Mouse (Mus musculus): ENCODE data around the gene Rep15. TPM values are rescaled to one million over a fixed set of nuclear protein-coding genes. Genes with fewer than 3 reads are reported as not detected.

The Rep15 gene
- 0.95 and 1.6 TPM in 2 replicates for total RNA-seq (2021)
- long read RNA-seq, partial matches to known transcripts = 0 of 1 reads
- long read RNA-seq, other reads (novel, unspliced or antisense) = 0 of 1 reads

- DNase-seq = no peak
These were observed at the start of gene Rep15 for GRCm38 (mm10) chr6:147032303-147032925. Rep15 (plus strand) TSS chr6:147032584.

DNA sequence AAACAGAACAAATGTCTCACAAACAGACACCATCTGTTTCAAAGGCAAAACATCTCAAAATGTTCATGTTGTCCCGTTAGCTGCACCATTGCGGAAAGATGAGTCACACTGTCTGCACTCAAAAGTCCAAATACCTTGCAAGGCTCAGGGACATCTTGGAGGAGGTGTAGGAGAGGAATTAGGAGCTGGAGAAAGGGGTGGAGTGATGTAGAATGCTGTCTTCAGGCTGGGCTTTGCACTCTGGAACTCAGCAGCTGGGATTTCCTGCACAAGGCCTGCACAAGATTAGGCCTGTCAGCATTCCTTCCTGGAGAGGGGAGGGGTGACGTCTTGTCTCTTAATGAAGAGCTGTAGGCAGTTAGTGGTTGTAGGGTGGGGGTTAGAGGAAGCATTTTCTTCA is 47.8 kb upstream of the Rep15 start:
- no peak for DNase-seq

DNA sequence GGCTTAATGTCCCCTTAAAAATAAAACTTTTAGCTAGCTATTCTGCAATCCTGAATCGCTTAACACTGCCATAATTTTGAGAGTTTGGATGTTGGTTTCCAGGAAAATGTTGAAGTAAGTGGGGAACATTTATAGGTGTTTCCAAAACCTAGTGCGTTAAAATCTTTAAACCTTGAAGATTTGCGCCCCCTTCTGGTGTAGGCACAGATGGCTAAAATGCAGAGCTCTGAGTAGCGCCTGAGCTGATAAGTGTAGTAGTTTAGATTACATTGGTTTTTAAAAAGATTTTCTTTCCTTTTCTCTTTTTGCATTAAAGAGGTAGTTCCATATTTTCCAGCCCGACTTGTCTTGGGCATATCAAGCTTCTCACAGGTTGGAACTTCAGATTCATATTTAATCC is 38.1 kb upstream of the Rep15 start:
- DNase-seq = peak; percentile 54

GRCm38 (mm10) chr6:146995391-146995790 is 37.0 kb upstream of the Rep15 start:
- no peak for DNase-seq

GRCm38 (mm10) chr6:146995878-146996277 is 36.5 kb upstream of the Rep15 start:
- DNase-seq = no peak

DNA sequence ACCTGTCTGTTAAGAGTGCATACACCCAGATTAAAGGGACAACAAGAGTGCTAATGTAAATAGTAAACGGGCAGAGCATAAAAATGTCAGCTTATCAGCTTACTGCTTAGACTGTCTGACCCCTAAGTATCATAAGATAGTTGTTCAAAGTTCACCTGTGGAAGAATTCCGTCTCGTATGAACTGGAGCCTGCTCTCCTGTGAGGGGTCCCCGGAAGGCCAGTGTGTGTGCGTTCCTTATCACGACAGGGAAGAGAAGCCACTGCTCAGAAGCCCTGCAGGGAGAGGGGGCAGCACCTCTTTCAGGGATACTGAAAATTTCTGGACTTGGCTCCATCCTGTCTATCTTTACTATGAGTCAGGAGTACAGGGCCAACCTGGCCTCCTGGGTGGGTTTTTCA is 35.4 kb upstream of the Rep15 start:
- DNase-seq = no peak

GRCm38 (mm10) chr6:146998710-146999109 is 33.7 kb upstream of the Rep15 start:
- no peak for DNase-seq

DNA sequence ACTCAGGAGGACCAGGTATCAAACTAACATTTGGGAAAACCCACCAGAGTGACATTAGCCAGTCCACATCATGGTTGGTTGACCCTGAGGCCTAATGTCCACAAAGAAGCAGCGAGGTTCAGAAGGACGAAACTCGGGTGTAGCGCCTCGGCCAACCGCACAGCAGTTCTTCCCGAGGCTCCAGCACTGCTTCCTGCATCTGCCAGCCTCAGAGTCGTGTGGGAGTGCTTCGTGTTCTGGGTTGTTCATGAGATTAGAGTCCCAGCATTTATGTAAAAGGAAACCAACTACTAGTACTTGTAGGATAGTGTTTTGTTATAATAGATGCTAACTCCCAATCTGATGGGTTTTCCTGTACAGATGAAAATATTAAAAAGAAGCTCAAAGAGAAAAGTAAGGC is 33.1 kb upstream of the Rep15 start:
- DNase-seq = no peak

- no peak for DNase-seq
These were observed 32.6 kb upstream of the Rep15 start for GRCm38 (mm10) chr6:146999755-147000154.

- peak; percentile 57 for DNase-seq
These were observed 24.2 kb upstream of the Rep15 start for GRCm38 (mm10) chr6:147008148-147008547.

DNA sequence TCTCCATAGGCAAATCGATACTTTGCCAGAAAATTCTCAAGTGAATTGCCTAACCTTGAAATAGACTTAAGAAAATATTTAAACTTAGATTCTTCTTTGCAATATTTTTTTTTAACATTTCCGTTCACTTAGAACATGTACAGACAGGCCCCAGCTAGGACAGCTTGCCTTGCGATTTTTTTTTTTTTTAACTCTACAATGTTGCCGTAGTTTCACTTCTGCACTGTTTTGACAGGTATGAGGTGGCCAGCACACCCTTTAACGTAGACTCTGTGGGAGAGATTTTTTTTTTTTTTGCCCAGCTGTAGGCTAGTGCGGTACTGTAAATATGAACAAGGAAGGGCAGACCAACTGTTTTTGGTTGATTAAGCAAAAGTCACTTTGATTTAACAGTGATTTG is 22.0 kb upstream of the Rep15 start:
- no peak for DNase-seq

- DNase-seq = no peak
These were observed 21.4 kb upstream of the Rep15 start for GRCm38 (mm10) chr6:147010811-147011520.

- no peak for DNase-seq
These were observed 20.8 kb upstream of the Rep15 start for GRCm38 (mm10) chr6:147011555-147011954.

DNA sequence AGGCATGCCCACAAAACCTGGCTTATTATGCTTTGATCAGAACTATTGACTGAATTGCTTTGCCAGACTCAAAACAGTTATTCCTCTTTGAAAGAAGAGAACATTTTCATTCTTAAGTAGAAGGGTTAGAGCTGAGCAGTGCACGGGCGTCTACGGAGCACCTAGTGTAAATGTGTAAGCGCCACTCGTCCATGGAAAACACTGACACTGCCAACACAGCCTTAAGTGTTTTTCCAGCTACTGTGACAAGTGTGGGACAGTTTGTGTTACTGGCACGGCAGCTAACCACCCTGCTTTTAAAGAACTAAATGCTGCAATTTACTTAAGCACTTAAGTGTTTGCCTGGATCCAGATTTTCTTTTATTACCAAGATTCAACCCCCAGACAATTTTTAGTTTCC is 20.4 kb upstream of the Rep15 start:
- DNase-seq = no peak

DNA sequence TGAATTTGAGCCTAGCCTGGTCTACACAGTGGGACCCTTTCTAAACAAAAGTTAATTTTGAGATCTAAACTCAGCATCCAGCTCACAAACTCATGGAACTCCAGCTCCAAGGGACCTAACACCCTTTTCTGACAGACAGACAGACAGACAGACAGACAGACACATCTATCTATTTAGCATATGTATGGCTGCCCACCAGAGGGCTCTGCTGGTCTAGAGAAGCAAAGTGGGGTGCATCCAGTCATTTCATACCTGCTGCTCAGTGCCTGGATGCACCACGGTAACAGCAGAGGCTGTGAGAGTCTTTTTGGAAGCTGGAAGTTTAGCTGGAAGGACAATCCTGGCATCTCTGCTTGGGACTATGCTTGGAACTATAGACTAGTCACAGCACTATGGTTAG is 18.8 kb upstream of the Rep15 start:
- DNase-seq = no peak

DNA sequence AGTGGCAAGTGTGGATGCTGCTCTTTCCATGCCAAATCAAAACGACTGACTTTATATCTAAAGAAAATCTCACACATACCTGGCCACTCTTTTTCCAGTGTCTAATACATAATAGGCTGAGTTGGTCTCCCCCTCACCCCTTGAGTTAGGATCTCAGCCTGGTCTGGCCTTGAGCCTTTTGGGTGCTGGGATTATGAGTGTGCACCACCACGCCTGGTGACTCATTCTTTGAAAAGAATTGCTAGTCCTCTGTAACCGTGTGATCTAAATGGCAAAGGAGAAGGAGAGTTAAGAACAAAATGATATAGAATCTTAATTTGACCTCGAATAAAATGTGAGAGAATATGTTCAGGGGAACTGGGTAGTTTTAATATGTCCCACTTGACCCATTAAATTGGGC is 14.5 kb upstream of the Rep15 start:
- peak; percentile 21 for DNase-seq

DNA sequence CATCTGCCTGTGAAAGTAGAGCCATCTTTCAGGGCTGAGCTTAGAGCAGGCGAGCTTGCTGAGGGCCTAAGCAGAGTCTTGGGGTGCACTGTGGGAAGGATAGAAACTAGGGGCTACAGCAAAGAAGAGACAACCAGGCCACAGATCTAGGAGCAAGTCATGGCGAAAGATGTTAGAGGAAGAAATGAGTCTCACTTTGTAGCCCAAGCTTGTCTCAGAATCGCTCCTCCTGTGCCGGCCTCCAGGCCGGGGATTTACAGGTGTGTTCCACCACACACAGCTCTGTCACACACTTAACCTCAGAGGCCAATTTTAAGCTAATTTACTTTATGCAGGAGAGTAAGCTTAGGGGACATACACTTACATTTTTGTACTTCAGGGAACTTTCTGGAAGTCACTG is 14.0 kb upstream of the Rep15 start:
- DNase-seq = no peak

- no peak for DNase-seq
These were observed 11.2 kb upstream of the Rep15 start for GRCm38 (mm10) chr6:147021181-147021580.

DNA sequence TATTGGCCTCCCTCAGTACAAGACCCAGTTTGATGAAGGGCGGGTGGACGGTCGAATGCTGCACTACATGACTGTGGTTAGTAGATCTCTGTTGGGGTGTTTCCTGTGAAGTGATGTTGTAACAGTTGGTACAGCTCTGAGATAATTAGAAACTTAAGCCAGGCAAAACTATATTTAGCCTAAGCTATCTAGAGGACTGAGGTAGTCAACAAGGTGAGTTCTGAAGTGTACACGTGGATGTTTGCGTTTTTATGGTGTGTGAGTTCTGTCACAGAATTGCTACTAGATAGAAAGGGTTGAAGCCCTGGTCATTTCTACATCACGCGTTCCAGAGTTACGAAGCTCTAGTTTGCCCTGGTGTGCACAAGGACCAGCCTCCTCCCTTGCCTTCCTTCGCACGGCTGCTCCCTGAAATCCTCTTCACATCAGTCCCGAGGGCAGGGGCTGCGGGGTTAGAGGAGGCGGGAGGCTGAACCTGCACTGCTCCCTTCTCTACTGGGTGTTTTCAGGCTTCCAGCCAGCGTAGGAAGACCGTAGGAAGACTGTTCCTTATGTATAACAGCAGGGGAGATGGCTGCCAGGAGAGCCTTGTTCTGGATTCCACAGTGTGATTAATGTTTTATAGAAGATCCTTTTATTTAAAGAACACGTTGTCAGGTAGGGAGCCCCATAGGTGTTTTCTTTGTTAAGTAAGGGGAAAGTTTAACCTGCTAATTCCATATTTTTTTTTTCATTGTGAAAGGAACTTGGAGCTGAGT is 9.8 kb upstream of the Rep15 start:
- DNase-seq = no peak

- no peak for DNase-seq
These were observed 9.3 kb upstream of the Rep15 start for GRCm38 (mm10) chr6:147023133-147023395.

GRCm38 (mm10) chr6:147023568-147023967 is 8.8 kb upstream of the Rep15 start:
- DNase-seq = no peak

DNA sequence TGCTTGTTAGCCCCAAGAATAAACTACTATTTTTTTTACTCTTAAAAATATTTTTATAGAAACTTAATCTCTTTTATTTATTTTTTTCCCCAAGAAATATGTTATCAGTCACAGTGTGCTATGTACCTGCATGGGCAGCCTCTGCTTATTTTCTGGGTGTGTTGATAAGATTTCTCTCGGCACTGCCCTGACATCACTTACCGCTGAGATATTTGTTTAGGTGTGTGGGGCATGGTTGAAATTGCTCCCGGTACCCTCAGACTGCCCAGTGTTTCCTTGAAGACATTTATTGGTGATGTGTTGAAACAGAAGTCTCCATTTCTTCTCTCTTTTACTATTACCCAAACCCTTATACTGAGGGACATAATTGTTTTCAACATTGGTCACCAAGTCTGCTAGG is 7.6 kb upstream of the Rep15 start:
- DNase-seq = no peak

GRCm38 (mm10) chr6:147028396-147028795 is 4.0 kb upstream of the Rep15 start:
- DNase-seq = no peak

DNA sequence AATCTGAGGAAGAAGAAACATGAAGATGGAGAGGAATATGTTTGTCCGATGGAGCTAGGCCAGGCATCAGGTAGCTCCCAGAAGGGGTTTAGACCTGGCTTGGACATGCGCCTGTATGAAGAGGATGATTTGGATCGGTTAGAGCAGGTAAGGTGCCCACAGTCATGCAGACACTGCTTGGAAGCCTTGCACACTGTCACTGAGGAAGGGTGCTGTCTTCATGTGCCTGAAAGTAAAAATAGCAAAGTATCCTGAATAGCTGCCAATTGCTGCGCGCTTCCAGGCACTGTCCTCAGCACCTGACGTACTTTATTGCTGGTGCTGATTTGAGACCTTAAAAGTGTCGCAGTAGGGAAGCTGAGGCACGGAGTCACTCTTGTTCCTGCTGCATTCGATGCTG is 2.8 kb upstream of the Rep15 start:
- DNase-seq = no peak
